Mouse (Mus musculus) MEL (cell line): ENCODE measurements around the gene Eci1.

Experiments
- CHD1 ChIP-seq: IDR thresholded peaks from 2 replicates; pipeline ENCODE4 v1.6.1; 2012; ENCODE audit warnings: low read depth, mild to moderate bottlenecking, inconsistent platforms, low read length, improper control_type of control experiment
- CTCF ChIP-seq, 3 experiments: IDR thresholded peaks in 2 of 3; conservative IDR thresholded peaks in 1 of 3; 2 replicates each; pipeline ENCODE4 v1.5.1; 2011 to 2012; ENCODE audit warnings: low read length in 3 of 3, low read depth in 2 of 3, mild to moderate bottlenecking in 2 of 3, improper control_type of control experiment in 1 of 3, inconsistent platforms in 1 of 3, mixed read lengths in 1 of 3, moderate library complexity in 1 of 3; ENCODE audit not compliant: control insufficient read depth in 1 of 3, insufficient read depth in 1 of 3, poor library complexity in 1 of 3, severe bottlenecking in 1 of 3
- MAX ChIP-seq: IDR thresholded peaks from 2 replicates; pipeline ENCODE4 v1.6.1; 2011; ENCODE audit warnings: low read length, improper control_type of control experiment
- MYC ChIP-seq: IDR thresholded peaks from 2 replicates; pipeline ENCODE4 v1.6.1; 2011; ENCODE audit warnings: low read depth, mild to moderate bottlenecking, low read length, improper control_type of control experiment, moderate library complexity
- NELFE ChIP-seq: IDR thresholded peaks from 2 replicates; pipeline ENCODE4 v1.6.1; 2011; ENCODE audit warnings: low read depth, low read length, improper control_type of control experiment
- POLR2A ChIP-seq, 2 experiments: IDR thresholded peaks; 2 replicates each; pipeline ENCODE4 v1.6.1; 2011 to 2012; ENCODE audit warnings: low read length in 2 of 2, mild to moderate bottlenecking in 2 of 2, control low read depth in 1 of 2, improper control_type of control experiment in 1 of 2, low read depth in 1 of 2, moderate library complexity in 1 of 2; ENCODE audit not compliant: control insufficient read depth in 1 of 2, insufficient read depth in 1 of 2, poor library complexity in 1 of 2
- POLR2AphosphoS2 ChIP-seq: IDR thresholded peaks from 2 replicates; pipeline ENCODE4 v1.6.1; 2011; ENCODE audit warnings: low read length, improper control_type of control experiment
- USF2 ChIP-seq, 2 experiments: IDR thresholded peaks; 2 replicates each; pipeline ENCODE4 v1.6.1; 2011 to 2012; ENCODE audit warnings: improper control_type of control experiment in 2 of 2, low read length in 2 of 2, borderline replicate concordance in 1 of 2, inconsistent platforms in 1 of 2, low read depth in 1 of 2, mild to moderate bottlenecking in 1 of 2; ENCODE audit not compliant: insufficient read depth in 1 of 2
- ZC3H11A ChIP-seq: IDR thresholded peaks from 2 replicates; pipeline ENCODE4 v1.6.1; 2012; ENCODE audit warnings: low read depth, mild to moderate bottlenecking, inconsistent platforms, low read length, improper control_type of control experiment

DNA sequence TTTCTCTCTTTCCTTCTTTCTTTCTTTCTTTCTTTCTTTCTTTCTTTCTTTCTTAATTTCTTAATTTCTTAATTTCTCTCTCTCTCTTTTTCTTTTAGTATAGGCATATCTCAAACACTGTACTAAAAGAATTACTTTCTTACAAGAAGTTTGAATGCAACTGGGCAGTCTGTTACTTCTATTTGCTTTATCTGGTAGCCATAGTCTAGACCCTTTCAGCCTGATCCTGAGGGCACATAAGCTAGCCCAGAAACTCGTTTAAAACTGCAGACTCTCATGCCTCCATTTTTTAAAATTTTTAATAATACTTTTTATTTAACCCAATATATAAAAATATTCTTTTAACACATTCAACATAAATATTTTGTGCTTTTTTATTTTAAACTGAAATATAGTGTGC lies 53.0 kb downstream of the Eci1 start:
- TF ChIP-seq CTCF (IDR thresholded peaks at IDR 0.05 in 2 of 3, conservative IDR thresholded peaks at IDR 0.05 in 1 of 3; ENCODE audit: control insufficient read depth in 1 of 3, insufficient read depth in 1 of 3, low read depth in 2 of 3, low read length in 3 of 3, poor library complexity in 1 of 3, severe bottlenecking in 1 of 3) (no peak), NELFE (no peak), POLR2AphosphoS2 (no peak), ZC3H11A (no peak), USF2 (IDR thresholded peaks at IDR 0.05; ENCODE audit: borderline replicate concordance in 1 of 2, insufficient read depth in 1 of 2, low read depth in 1 of 2, low read length in 2 of 2) (no peak), MYC (0 out of 2 replicates have a peak, but pooled peaks have one; percentile 3), CHD1 (no peak), POLR2A (IDR thresholded peaks at IDR 0.05; ENCODE audit: control insufficient read depth in 1 of 2, insufficient read depth in 1 of 2, low read depth in 1 of 2, low read length in 2 of 2, poor library complexity in 1 of 2) (no peak), MAX (no peak)
